In genomic region chr10:80300672-80301181, GRCm38 (mm10) we compare ENCODE assay signal across 14 mouse cellular contexts. TPM values are rescaled to one million over a fixed set of nuclear protein-coding genes. Genes with fewer than 3 reads are reported as not detected.
DNase-seq lines count a peak whose midpoint lies in the region; ATAC-seq and TF ChIP-seq lines count a peak whose summit lies in the region.
"Had no signal": no experiment of that assay in that cellular context is flagged by ENCODE, and none has a peak within 500 bp of the region (broad histone marks: within the 10 kb centered on the region; RNA-seq: fewer than 3 reads in every experiment).

No protein-coding gene starts in this region.

- H3K4me1 ChIP-seq in forebrain, embryonic 15.5 days, result peaks cover 83% of the 10 kb centered on the region
- peaks cover 75% of the 10 kb centered on the region for H3K4me1 ChIP-seq in midbrain, embryonic 12.5 days
- peaks cover 7% of the 10 kb centered on the region for H3K4me1 ChIP-seq in thymus, adult 2 months (replicated peaks; ENCODE audit: control insufficient read depth, insufficient read depth, low read length)

- H3K4me2 ChIP-seq in forebrain, embryonic 15.5 days (replicated peaks), result peak overlapping the region; percentile 86
- peak overlapping the region; percentile 79 for H3K4me2 ChIP-seq in midbrain, embryonic 12.5 days (replicated peaks)
- H3K4me2 ChIP-seq: heart, embryonic 12.5 days; liver, embryonic 13.5 days had no signal

- TF ChIP-seq CTCF in thymus, adult 2 months (IDR thresholded peaks at IDR 0.05; ENCODE audit: borderline replicate concordance, control insufficient read depth, extremely low read depth, insufficient read depth, low read length, poor library complexity), result no peak

- peak; percentile 87 for DNase-seq in brain, embryonic 18.5 days (ENCODE audit: low read depth, low spot score)
- DNase-seq in cerebellum, postnatal 10 days, result peak; percentile 90 to 94
- no peak for DNase-seq in testis, postnatal 14 days (ENCODE audit: low spot score)
- DNase-seq in urinary bladder, postnatal 14 days (ENCODE audit: low spot score), result no peak
- DNase-seq in thymus, adult 2 months, result no peak
- DNase-seq: adrenal gland, adult 2 months; liver, embryonic 13.5 days had no signal

- H3K9me3 ChIP-seq in forebrain, embryonic 15.5 days, result no peaks in the 10 kb centered on the region
- H3K9me3 ChIP-seq in midbrain, embryonic 12.5 days, result no peaks in the 10 kb centered on the region
- H3K9me3 ChIP-seq: G1E; heart, embryonic 12.5 days; liver, embryonic 13.5 days had no signal

- TF ChIP-seq POLR2A in thymus, adult 2 months (IDR thresholded peaks at IDR 0.05; ENCODE audit: control insufficient read depth, extremely low read depth, insufficient read depth, low read length, poor library complexity), result no peak

- H3K27me3 ChIP-seq in forebrain, embryonic 15.5 days, result no peaks in the 10 kb centered on the region
- no peaks in the 10 kb centered on the region; the same call in none of the 2 replicates for H3K27me3 ChIP-seq in midbrain, embryonic 12.5 days
- H3K27me3 ChIP-seq in thymus, adult 2 months (ENCODE audit: control insufficient read depth, insufficient read depth, low read length), result peaks cover 12% of the 10 kb centered on the region; the same call in 1 of the 2 replicates

- whole genome bisulfite sequencing in forebrain, embryonic 15.5 days, result 4% methylated on average over 11 of the region's 11 CpGs
- WGBS in midbrain, embryonic 12.5 days, result 8% methylated on average over 11 of the region's 11 CpGs
- WGBS in thymus, adult 2 months, result 50% methylated on average over 11 of the region's 11 CpGs

- H3K27ac ChIP-seq in forebrain, embryonic 15.5 days (replicated peaks), result peak overlapping the region; percentile 97
- peak overlapping the region; percentile 98 for H3K27ac ChIP-seq in midbrain, embryonic 12.5 days (replicated peaks)
- H3K27ac ChIP-seq in thymus, adult 2 months (ENCODE audit: control insufficient read depth, insufficient read depth, low read length), result no peak overlapping the region
- H3K27ac ChIP-seq: kidney, postnatal 0 days; liver, embryonic 13.5 days had no signal

- H3K4me3 ChIP-seq in forebrain, embryonic 15.5 days, result peak overlapping the region; percentile 76
- peak overlapping the region; percentile 78 for H3K4me3 ChIP-seq in midbrain, embryonic 12.5 days
- no peak overlapping the region for H3K4me3 ChIP-seq in thymus, adult 2 months (ENCODE audit: control insufficient read depth, insufficient read depth, low read length)
- H3K4me3 ChIP-seq: heart, embryonic 12.5 days; liver, embryonic 13.5 days; myocyte had no signal

- peak overlapping the region; percentile 99 for H3K9ac ChIP-seq in forebrain, embryonic 15.5 days (replicated peaks)
- peak overlapping the region; percentile 98 for H3K9ac ChIP-seq in midbrain, embryonic 12.5 days (replicated peaks)
- H3K9ac ChIP-seq: heart, embryonic 12.5 days; liver, embryonic 13.5 days had no signal

- peak; percentile 83 for ATAC-seq in forebrain, embryonic 15.5 days (replicated peaks)
- ATAC-seq in midbrain, embryonic 12.5 days (ENCODE audit: low FRiP score, low read depth), result peak; percentile 70
- ATAC-seq in megakaryocyte progenitor cell, adult 5-6 weeks (replicated peaks; ENCODE audit: poor library complexity), result no peak

- H3K36me3 ChIP-seq in forebrain, embryonic 15.5 days, result peaks cover 30% of the 10 kb centered on the region
- peaks cover 36% of the 10 kb centered on the region for H3K36me3 ChIP-seq in midbrain, embryonic 12.5 days
- H3K36me3 ChIP-seq in thymus, adult 2 months (ENCODE audit: control insufficient read depth, insufficient read depth, low read length), result no peaks in the 10 kb centered on the region
- H3K36me3 ChIP-seq: G1E; heart, embryonic 12.5 days; liver, embryonic 13.5 days had no signal

RNA-seq across cellular contexts. Expression of gene Apc2, which starts 5.0 kb away (rescaled TPM):
- polyA plus RNA-seq in forebrain, embryonic 15.5 days (2015; fragmentation: Nextera tagmentation; extraction: Ambion mirVana), result 205 and 210 TPM in 2 replicates
- 181 and 193 TPM in 2 replicates for polyA plus RNA-seq in midbrain, embryonic 12.5 days (2016; fragmentation: Nextera tagmentation; extraction: Ambion mirVana)
- total RNA-seq in megakaryocyte progenitor cell, adult 5-6 weeks (2015), result not detected in 2 replicates
- 0.03 TPM in 1 of 2 replicates, not detected in the other for total RNA-seq in megakaryocyte progenitor cell, adult 5-6 weeks (2017)
- polyA plus RNA-seq in thymus, adult 2 months (2012; rRNA removed), result 0.40 and 0.57 TPM in 2 replicates

RNA-seq across cellular contexts. Expression of gene Rps15, which starts 8.5 kb away (rescaled TPM):
- polyA plus RNA-seq in forebrain, embryonic 15.5 days (2015; fragmentation: Nextera tagmentation; extraction: Ambion mirVana), result 628 and 651 TPM in 2 replicates
- 671 and 694 TPM in 2 replicates for polyA plus RNA-seq in midbrain, embryonic 12.5 days (2016; fragmentation: Nextera tagmentation; extraction: Ambion mirVana)
- 2,196 and 2,314 TPM in 2 replicates for total RNA-seq in megakaryocyte progenitor cell, adult 5-6 weeks (2015)
- total RNA-seq in megakaryocyte progenitor cell, adult 5-6 weeks (2017), result 2,623 and 2,987 TPM in 2 replicates
- polyA plus RNA-seq in thymus, adult 2 months (2012; rRNA removed), result 2,172 and 2,371 TPM in 2 replicates

RNA-seq across cellular contexts. Expression of gene 2310011J03Rik, which starts 19.6 kb away (rescaled TPM):
- 36.9 and 38.1 TPM in 2 replicates for polyA plus RNA-seq in forebrain, embryonic 15.5 days (2015; fragmentation: Nextera tagmentation; extraction: Ambion mirVana)
- 36.2 and 44.5 TPM in 2 replicates for polyA plus RNA-seq in midbrain, embryonic 12.5 days (2016; fragmentation: Nextera tagmentation; extraction: Ambion mirVana)
- 22.9 and 24.2 TPM in 2 replicates for total RNA-seq in megakaryocyte progenitor cell, adult 5-6 weeks (2015)
- total RNA-seq in megakaryocyte progenitor cell, adult 5-6 weeks (2017), result 15.7 and 16.8 TPM in 2 replicates
- polyA plus RNA-seq in thymus, adult 2 months (2012; rRNA removed), result 78.9 and 93.8 TPM in 2 replicates

RNA-seq across cellular contexts. Expression of gene Pcsk4, which starts 28.6 kb away (rescaled TPM):
- polyA plus RNA-seq in forebrain, embryonic 15.5 days (2015; fragmentation: Nextera tagmentation; extraction: Ambion mirVana), result 2.5 and 2.6 TPM in 2 replicates
- polyA plus RNA-seq in midbrain, embryonic 12.5 days (2016; fragmentation: Nextera tagmentation; extraction: Ambion mirVana), result 2.4 and 3.7 TPM in 2 replicates
- 5.3 and 7.0 TPM in 2 replicates for total RNA-seq in megakaryocyte progenitor cell, adult 5-6 weeks (2015)
- 0.67 and 1.8 TPM in 2 replicates for total RNA-seq in megakaryocyte progenitor cell, adult 5-6 weeks (2017)
- polyA plus RNA-seq in thymus, adult 2 months (2012; rRNA removed), result 11.7 and 14.1 TPM in 2 replicates

RNA-seq across cellular contexts. Expression of gene Reep6, which starts 29.0 kb away (rescaled TPM):
- polyA plus RNA-seq in forebrain, embryonic 15.5 days (2015; fragmentation: Nextera tagmentation; extraction: Ambion mirVana), result 2.6 and 2.9 TPM in 2 replicates
- polyA plus RNA-seq in midbrain, embryonic 12.5 days (2016; fragmentation: Nextera tagmentation; extraction: Ambion mirVana), result 3.1 and 4.3 TPM in 2 replicates
- 2.7 and 3.8 TPM in 2 replicates for total RNA-seq in megakaryocyte progenitor cell, adult 5-6 weeks (2015)
- total RNA-seq in megakaryocyte progenitor cell, adult 5-6 weeks (2017), result 1.2 and 1.5 TPM in 2 replicates
- 2.0 and 3.5 TPM in 2 replicates for polyA plus RNA-seq in thymus, adult 2 months (2012; rRNA removed)

Comparison
In these comparisons a context has a peak if more than half of its experiments do, and no peak if none do; other contexts are left out.
1. DNase-seq: peak in brain, embryonic 18.5 days (single experiment) and cerebellum, postnatal 10 days (2 of 2); none in testis, postnatal 14 days (single experiment), urinary bladder, postnatal 14 days (single experiment) and thymus, adult 2 months (single experiment).
2. RNA of gene Apc2, which starts 5.0 kb away (polyA plus RNA-seq): 205 to 210 TPM in forebrain, embryonic 15.5 days and 181 to 193 TPM in midbrain, embryonic 12.5 days; 0.40 to 0.57 TPM in thymus, adult 2 months; every median in the first group is over 100 times any median in the second.